11 mouse cellular contexts compared by ENCODE assay signal in the genomic region with DNA sequence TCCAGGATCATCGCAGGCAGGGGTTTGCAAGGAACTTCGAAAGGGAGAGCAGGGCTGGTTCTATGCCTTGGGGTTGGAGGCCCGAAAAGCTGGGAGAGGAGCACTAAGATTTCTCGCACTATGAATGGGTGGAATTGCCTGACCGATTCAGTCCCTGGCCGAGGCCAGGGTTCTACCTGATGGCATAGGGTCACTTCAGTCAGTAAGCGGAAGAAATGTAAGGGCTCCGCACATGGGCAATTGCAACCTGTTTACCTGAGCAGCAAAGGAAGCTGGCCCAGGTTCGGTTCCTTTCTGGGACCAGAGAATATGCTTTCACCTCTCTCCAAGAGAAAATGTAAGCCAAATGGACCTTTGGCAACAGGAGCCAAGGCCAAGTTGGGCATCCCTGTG. TPM values are rescaled to one million over a fixed set of nuclear protein-coding genes. Genes with fewer than 3 reads are reported as not detected.
DNase-seq lines count a peak whose midpoint lies in the region; ATAC-seq lines count a peak whose summit lies in the region.
"Had no signal": no experiment of that assay in that cellular context is flagged by ENCODE, and none has a peak within 500 bp of the region (broad histone marks: within the 10 kb centered on the region; RNA-seq: fewer than 3 reads in every experiment).

No protein-coding gene starts in this region.

- H3K27me3 ChIP-seq in kidney, embryonic 15.5 days = peaks cover 100% of the 10 kb centered on the region
- peaks cover 98% of the 10 kb centered on the region for H3K27me3 ChIP-seq in kidney, embryonic 16.5 days (ENCODE audit: insufficient read depth, low read length)
- H3K27me3 ChIP-seq in hindbrain, embryonic 13.5 days = peaks cover 76% of the 10 kb centered on the region
- peaks cover 100% of the 10 kb centered on the region for H3K27me3 ChIP-seq in midbrain, embryonic 10.5 days (ENCODE audit: low read depth, poor library complexity, severe bottlenecking)
- H3K27me3 ChIP-seq: CH12.LX had no signal

- H3K36me3 ChIP-seq in kidney, embryonic 15.5 days = no peaks in the 10 kb centered on the region
- no peaks in the 10 kb centered on the region for H3K36me3 ChIP-seq in kidney, embryonic 16.5 days (ENCODE audit: insufficient read depth, low read length)
- H3K36me3 ChIP-seq in hindbrain, embryonic 13.5 days = no peaks in the 10 kb centered on the region
- H3K36me3 ChIP-seq in midbrain, embryonic 10.5 days = no peaks in the 10 kb centered on the region
- H3K36me3 ChIP-seq: heart, embryonic 12.5 days had no signal

- peak; percentile 40 for DNase-seq in midbrain, embryonic 10.5 days (ENCODE audit: low spot score)
- DNase-seq in retina, embryonic 14.5 days (ENCODE audit: low spot score) = peak; percentile 44
- no peak for DNase-seq in ovary, adult 18-20 months (ENCODE audit: low spot score)

- H3K27ac ChIP-seq in kidney, embryonic 15.5 days = no peak overlapping the region
- no peak overlapping the region for H3K27ac ChIP-seq in kidney, embryonic 16.5 days (ENCODE audit: low read length)
- H3K27ac ChIP-seq in hindbrain, embryonic 13.5 days = peak overlapping the region; percentile 98
- peak overlapping the region; percentile 78 for H3K27ac ChIP-seq in midbrain, embryonic 10.5 days (replicated peaks)

- H3K9ac ChIP-seq in kidney, embryonic 15.5 days = no peak overlapping the region
- H3K9ac ChIP-seq in kidney, embryonic 16.5 days (replicated peaks; ENCODE audit: low read length) = no peak overlapping the region
- H3K9ac ChIP-seq in hindbrain, embryonic 13.5 days = peak overlapping the region; percentile 99
- H3K9ac ChIP-seq: heart, embryonic 12.5 days; lung, embryonic 14.5 days had no signal

- H3K4me3 ChIP-seq in kidney, embryonic 15.5 days (replicated peaks) = 0 out of 2 replicates have a peak overlapping the region, but pooled peaks have one; percentile 13
- no peak overlapping the region for H3K4me3 ChIP-seq in kidney, embryonic 16.5 days (ENCODE audit: low read length)
- peak overlapping the region; percentile 52 for H3K4me3 ChIP-seq in hindbrain, embryonic 13.5 days
- H3K4me3 ChIP-seq in midbrain, embryonic 10.5 days = peak overlapping the region; percentile 71

- no peaks in the 10 kb centered on the region for H3K9me3 ChIP-seq in kidney, embryonic 15.5 days (replicated peaks)
- no peaks in the 10 kb centered on the region for H3K9me3 ChIP-seq in kidney, embryonic 16.5 days (ENCODE audit: low read length)
- no peaks in the 10 kb centered on the region for H3K9me3 ChIP-seq in hindbrain, embryonic 13.5 days
- no peaks in the 10 kb centered on the region for H3K9me3 ChIP-seq in midbrain, embryonic 10.5 days (replicated peaks)
- H3K9me3 ChIP-seq: heart, embryonic 12.5 days had no signal

- H3K4me2 ChIP-seq in kidney, embryonic 15.5 days = peak overlapping the region; percentile 47; the same call in 1 of the 2 replicates
- no peak overlapping the region for H3K4me2 ChIP-seq in kidney, embryonic 16.5 days (replicated peaks; ENCODE audit: low read depth, low read length)
- H3K4me2 ChIP-seq in hindbrain, embryonic 13.5 days = peak overlapping the region; percentile 77

- ATAC-seq in kidney, embryonic 15.5 days (replicated peaks; ENCODE audit: low FRiP score) = no peak
- ATAC-seq in kidney, embryonic 16.5 days (ENCODE audit: low FRiP score, low TSS enrichment) = no peak
- no peak for ATAC-seq in hindbrain, embryonic 13.5 days (ENCODE audit: low FRiP score)
- no peak for ATAC-seq in megakaryocyte, adult 5-6 weeks (ENCODE audit: poor library complexity, severe bottlenecking)

- WGBS in kidney, embryonic 15.5 days = 7% methylated on average over 9 of the region's 9 CpGs
- WGBS in kidney, embryonic 16.5 days = 10% methylated on average over 9 of the region's 9 CpGs
- 4% methylated on average over 9 of the region's 9 CpGs for WGBS in hindbrain, embryonic 13.5 days
- 2% methylated on average over 9 of the region's 9 CpGs for WGBS in midbrain, embryonic 10.5 days

- peaks cover 77% of the 10 kb centered on the region for H3K4me1 ChIP-seq in kidney, embryonic 15.5 days
- H3K4me1 ChIP-seq in kidney, embryonic 16.5 days (ENCODE audit: insufficient read depth, low read length) = peaks cover 40% of the 10 kb centered on the region
- peaks cover 89% of the 10 kb centered on the region for H3K4me1 ChIP-seq in hindbrain, embryonic 13.5 days (replicated peaks)
- peaks cover 95% of the 10 kb centered on the region for H3K4me1 ChIP-seq in midbrain, embryonic 10.5 days

RNA-seq across cellular contexts. Expression of a gene that starts 4.1 kb away (rescaled TPM):
- 1.5 and 1.6 TPM in 2 replicates for polyA plus RNA-seq in kidney, embryonic 15.5 days (2015; fragmentation: Nextera tagmentation; extraction: Ambion mirVana)
- 0.45 and 0.75 TPM in 2 replicates for polyA plus RNA-seq in kidney, embryonic 16.5 days (2015; fragmentation: Nextera tagmentation; extraction: Ambion mirVana)
- 22.2 and 27.7 TPM in 2 replicates for polyA plus RNA-seq in hindbrain, embryonic 13.5 days (2015; fragmentation: Nextera tagmentation; extraction: Ambion mirVana)
- 3.2 and 5.4 TPM in 2 replicates for polyA plus RNA-seq in midbrain, embryonic 10.5 days (2016; fragmentation: Nextera tagmentation; extraction: Ambion mirVana)
- 0.47 and 0.68 TPM in 2 replicates for total RNA-seq in megakaryocyte, adult 5-6 weeks (2015)
- 0.45 and 0.62 TPM in 2 replicates for total RNA-seq in megakaryocyte, adult 5-6 weeks (2017)
- total RNA-seq: megakaryocyte-erythroid progenitor cell, adult 5-6 weeks had no signal

Comparison
In these comparisons a context has a peak if more than half of its experiments do, and no peak if none do; other contexts are left out.
1. H3K27ac ChIP-seq: peak in hindbrain, embryonic 13.5 days (single experiment) and midbrain, embryonic 10.5 days (single experiment); none in kidney, embryonic 15.5 days (single experiment) and kidney, embryonic 16.5 days (single experiment).